Mouse (Mus musculus): ENCODE measurements around the gene Lamtor2.

- no peak for TF ChIP-seq CTCF (IDR thresholded peaks at IDR 0.05; ENCODE audit: control insufficient read depth, insufficient read depth, insufficient replicate concordance, low read depth, low read length)
- no peak for TF ChIP-seq POLR2A (IDR thresholded peaks at IDR 0.05; ENCODE audit: control insufficient read depth, low read depth, low read length)
These were observed 25.3 kb downstream of the Lamtor2 start for GRCm38 (mm10) chr3:88527565-88527964.

Data from testis, adult 2 months (tissue).